Mouse (Mus musculus) olfactory bulb, adult 2 months (tissue): ENCODE measurements around the gene Ubl7. TPM values are rescaled to one million over a fixed set of nuclear protein-coding genes. Genes with fewer than 3 reads are reported as not detected.
"Not testable (repeated sequence)": the region's sequence is repeated elsewhere in the genome, so short reads cannot be mapped to it uniquely, and the experiment has no call there.

Experiments
- H3K27ac ChIP-seq: fragments of 200-500 bp; 2 replicates; pipeline ENCODE4 v1.5.1; 2012; ENCODE audit warnings: low read depth, low read length; ENCODE audit not compliant: insufficient read depth
- H3K4me1 ChIP-seq: fragments of 200-500 bp; 2 replicates; pipeline ENCODE4 v1.6.1; 2012; ENCODE audit warnings: low read length; ENCODE audit not compliant: control insufficient read depth, insufficient read depth
- H3K4me3 ChIP-seq: fragments of 200-500 bp; 2 replicates; pipeline ENCODE4 v1.5.1; 2012; ENCODE audit warnings: mild to moderate bottlenecking, low read depth, low read length, moderate library complexity; ENCODE audit not compliant: insufficient read depth
- CTCF ChIP-seq: fragments of 200-500 bp; IDR thresholded peaks from 2 replicates; pipeline ENCODE4 v1.5.1; 2012; ENCODE audit warnings: low read depth, mild to moderate bottlenecking, low read length, moderate library complexity; ENCODE audit not compliant: insufficient read depth
- POLR2A ChIP-seq: fragments of 200-500 bp; IDR thresholded peaks from 2 replicates; pipeline ENCODE4 v1.6.1; 2012; ENCODE audit warnings: mild to moderate bottlenecking, low read depth, low read length, moderate library complexity; ENCODE audit not compliant: insufficient read depth
- WGBS: fragments of 180-500 bp; shearing (Covaris S2); methylation state at CpG from one replicate; pipeline ENCODE4 v1.1.7; 2018; 5-methylcytosine and 5-hydroxymethylcytosine counted together
- polyA plus RNA-seq: library from polyadenylated mRNA; stranded (reverse); fragments of >200 nt; gene quantifications from 2 replicates; pipeline ENCODE4 v1.2.4, GENCODE M21; 2012; ENCODE audit warnings: low replicate concordance; ENCODE audit not compliant: missing spikeins, insufficient read depth, insufficient read length

Ubl7 gene
- polyA plus RNA-seq, 1 experiment = not detected

DNA sequence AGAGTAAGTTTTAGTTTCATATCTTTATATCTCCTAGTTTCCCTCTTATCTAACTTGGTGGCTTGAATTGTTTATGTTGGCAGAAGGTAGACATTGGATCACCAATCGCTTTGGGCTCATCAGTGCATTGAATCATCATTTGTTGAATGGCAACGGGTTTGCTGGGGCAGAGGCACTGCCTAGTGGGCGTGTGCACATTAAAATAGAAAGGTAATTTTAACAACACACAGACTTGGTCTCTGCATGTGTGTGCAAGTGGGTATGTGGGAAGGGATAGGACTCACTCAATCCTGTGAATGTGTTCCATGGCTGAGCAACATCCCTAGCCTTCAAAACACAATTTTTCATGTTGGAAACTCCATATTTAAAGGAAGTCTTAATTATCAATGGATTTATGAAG is 35.8 kb upstream of the Ubl7 start:
- TF ChIP-seq POLR2A = no peak
- TF ChIP-seq CTCF = no peak
- H3K27ac ChIP-seq = no peak overlapping the region
- 61% methylated on average over 3 of the region's 3 CpGs for WGBS
- no peak overlapping the region for H3K4me3 ChIP-seq
- H3K4me1 ChIP-seq = no peaks in the 10 kb centered on the region

- TF ChIP-seq POLR2A = no peak
- TF ChIP-seq CTCF = no peak
- Histone ChIP-seq H3K4me3 (no peak overlapping the region), H3K4me1 (no peaks in the 10 kb centered on the region), H3K27ac (no peak overlapping the region)
- 78% methylated on average over 3 of the region's 3 CpGs for WGBS
Observed at GRCm38 (mm10) chr9:57879213-57879612, 31.6 kb upstream of the Ubl7 start.

DNA sequence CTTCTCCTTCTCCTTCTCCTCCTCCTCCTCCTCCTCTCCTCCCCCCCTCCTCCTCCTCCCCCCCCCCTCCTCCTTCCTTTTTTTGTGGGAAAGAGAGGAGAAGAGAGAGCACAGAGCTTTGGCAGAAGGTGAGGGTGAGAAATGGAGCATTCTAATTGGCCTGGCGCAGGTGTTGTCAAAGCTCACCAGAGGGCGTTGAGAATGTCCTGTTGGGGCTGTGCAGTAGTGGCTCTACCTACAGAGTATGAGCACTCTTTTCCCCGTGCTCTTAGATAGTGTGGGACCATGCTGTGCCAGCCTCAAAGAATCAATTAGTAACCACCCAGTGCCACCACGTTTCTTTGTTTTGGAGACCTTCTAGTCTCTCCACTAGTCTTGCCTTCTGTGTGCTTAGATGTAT is 30.5 kb upstream of the Ubl7 start:
- no peak overlapping the region for H3K4me3 ChIP-seq
- WGBS = 26% methylated on average over 4 of the region's 4 CpGs
- no peaks in the 10 kb centered on the region for H3K4me1 ChIP-seq
- no peak overlapping the region for H3K27ac ChIP-seq
- no peak for TF ChIP-seq POLR2A
- no peak for TF ChIP-seq CTCF

- H3K4me3 ChIP-seq, H3K27ac ChIP-seq, H3K4me1 ChIP-seq: not testable (repeated sequence)
- WGBS = 98% methylated on average over 2 of the region's 2 CpGs
Observed at GRCm38 (mm10) chr9:57881781-57882180, 29.0 kb upstream of the Ubl7 start.

- no peak overlapping the region for H3K27ac ChIP-seq
- WGBS = 74% methylated on average over 1 of the region's 1 CpGs
- no peaks in the 10 kb centered on the region for H3K4me1 ChIP-seq
- TF ChIP-seq POLR2A (no peak), CTCF (no peak)
- no peak overlapping the region for H3K4me3 ChIP-seq
Observed at GRCm38 (mm10) chr9:57883413-57883812, 27.4 kb upstream of the Ubl7 start.

DNA sequence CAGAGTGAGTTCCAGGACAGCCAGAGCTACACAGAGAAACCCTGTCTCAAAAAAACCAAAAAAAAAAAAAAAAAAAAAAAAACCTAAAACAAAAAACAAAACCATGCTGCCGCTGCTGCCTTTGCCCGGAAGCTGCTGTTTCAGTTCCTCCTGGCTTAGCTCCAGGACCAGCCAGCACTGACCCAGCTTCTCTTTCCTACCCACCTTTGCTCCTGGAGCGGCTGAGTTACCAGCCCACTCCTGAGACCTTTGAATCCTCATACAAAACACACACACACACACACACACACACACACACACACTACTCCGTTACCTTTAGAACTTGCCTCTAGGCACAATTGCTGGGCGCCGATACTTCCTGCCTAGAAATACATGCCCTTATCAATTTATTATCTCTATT is 22.7 kb upstream of the Ubl7 start:
- Histone ChIP-seq H3K4me3 (no peak overlapping the region), H3K27ac (no peak overlapping the region), H3K4me1 (no peaks in the 10 kb centered on the region)
- WGBS = 58% methylated on average over 6 of the region's 6 CpGs
- no peak for TF ChIP-seq POLR2A

- Histone ChIP-seq H3K27ac (no peak overlapping the region), H3K4me3 (no peak overlapping the region), H3K4me1 (peaks cover 5% of the 10 kb centered on the region)
- WGBS = 55% methylated on average over 10 of the region's 10 CpGs
- TF ChIP-seq POLR2A (no peak), CTCF (no peak)
Observed at GRCm38 (mm10) chr9:57900478-57900877, 10.3 kb upstream of the Ubl7 start.

- no peak for TF ChIP-seq POLR2A
- TF ChIP-seq CTCF = no peak
- Histone ChIP-seq H3K4me3 (no peak overlapping the region), H3K27ac (peak overlapping the region; percentile 64), H3K4me1 (peaks cover 5% of the 10 kb centered on the region)
- 6% methylated on average over 9 of the region's 9 CpGs for WGBS
Observed at GRCm38 (mm10) chr9:57901197-57901596, 9.6 kb upstream of the Ubl7 start.

GRCm38 (mm10) chr9:57901601-57902000 is 9.2 kb upstream of the Ubl7 start:
- TF ChIP-seq POLR2A = no peak
- no peak for TF ChIP-seq CTCF
- Histone ChIP-seq H3K4me1 (peaks cover 5% of the 10 kb centered on the region), H3K4me3 (no peak overlapping the region), H3K27ac (peak overlapping the region; percentile 64)
- 21% methylated on average over 3 of the region's 3 CpGs for WGBS

DNA sequence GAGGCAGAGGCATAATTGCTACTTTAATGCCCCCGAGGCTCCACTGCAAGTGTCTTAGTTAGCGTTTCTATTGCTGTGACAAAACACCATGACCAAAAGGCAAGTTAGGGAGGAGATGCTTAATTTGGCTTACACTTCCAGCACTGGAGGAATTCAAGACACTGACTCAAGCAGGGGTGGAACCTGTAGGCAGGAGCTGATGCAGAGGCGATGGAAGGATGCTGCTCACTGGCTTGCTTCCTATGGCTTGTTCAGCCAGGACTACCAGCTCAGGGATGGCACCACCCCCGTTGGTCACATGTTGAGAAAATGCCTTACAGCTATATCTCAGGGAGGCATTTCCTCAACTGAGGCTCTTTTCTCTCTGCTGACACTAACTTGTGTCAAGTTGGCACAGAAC is 8.6 kb upstream of the Ubl7 start:
- no peak for TF ChIP-seq CTCF
- TF ChIP-seq POLR2A = no peak
- H3K4me3 ChIP-seq = no peak overlapping the region
- 39% methylated on average over 4 of the region's 4 CpGs for WGBS
- no peak overlapping the region for H3K27ac ChIP-seq
- H3K4me1 ChIP-seq = peaks cover 5% of the 10 kb centered on the region

DNA sequence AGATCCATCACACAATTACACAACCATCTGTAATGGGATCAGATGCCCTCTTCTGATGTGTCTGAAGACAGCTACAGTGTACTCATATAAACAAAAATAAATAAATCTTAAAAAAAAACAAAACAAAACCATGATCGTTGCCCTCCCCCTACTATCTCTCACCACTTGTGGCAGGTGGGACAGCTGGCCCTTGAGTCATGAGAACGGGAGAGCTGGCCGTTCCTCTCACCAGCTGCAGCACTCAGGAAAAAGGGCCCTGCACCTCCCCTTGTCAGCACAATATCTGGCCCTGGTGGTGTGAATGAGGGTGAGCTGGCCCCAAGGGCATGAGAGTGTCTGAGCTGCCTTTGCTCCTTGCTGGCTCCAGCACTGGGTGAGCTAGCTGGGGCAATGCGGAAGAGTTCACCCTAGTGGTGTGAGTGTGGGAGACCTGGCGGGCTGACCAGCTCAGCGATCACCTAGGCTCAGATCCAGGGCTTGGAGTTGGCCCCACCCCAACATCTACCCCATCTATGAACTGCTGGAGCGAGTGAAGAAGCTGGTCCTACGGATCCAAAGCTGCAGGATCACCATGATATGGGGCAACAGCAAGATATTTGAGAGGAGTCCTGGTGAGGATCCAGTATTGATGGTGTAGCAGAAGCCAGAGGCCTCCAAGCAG is 7.1 kb upstream of the Ubl7 start:
- Histone ChIP-seq H3K4me1 (peaks cover 5% of the 10 kb centered on the region), H3K4me3 (no peak overlapping the region), H3K27ac (no peak overlapping the region)
- TF ChIP-seq POLR2A (no peak), CTCF (no peak)
- WGBS = 72% methylated on average over 8 of the region's 8 CpGs
